Comparison of ENCODE assay signal across 8 mouse cellular contexts in the genomic region with DNA sequence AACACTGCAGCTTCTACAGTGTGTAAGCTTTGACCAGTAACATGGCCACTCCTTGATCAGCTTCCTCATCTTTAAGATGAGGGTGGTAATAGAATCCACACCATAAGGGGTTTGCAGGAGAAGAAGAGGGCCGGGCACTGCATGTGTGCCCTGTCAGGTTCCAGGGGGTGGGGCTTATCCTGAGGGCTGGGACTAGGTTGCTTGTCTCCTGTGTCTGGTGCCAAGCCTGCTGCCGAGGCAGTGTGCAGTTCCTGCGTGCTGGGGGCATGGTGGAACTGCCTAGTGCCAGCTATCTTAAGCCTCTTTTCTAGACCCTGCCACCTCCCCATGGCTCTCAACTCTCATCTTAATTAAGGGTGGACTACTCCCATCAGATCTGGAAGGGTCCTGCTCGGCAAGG. TPM values are rescaled to one million over a fixed set of nuclear protein-coding genes. Genes with fewer than 3 reads are reported as not detected.
DNase-seq lines count a peak whose midpoint lies in the region; ATAC-seq and TF ChIP-seq lines count a peak whose summit lies in the region.

No protein-coding gene starts in this region.

- peaks cover 15% of the 10 kb centered on the region for H3K4me1 ChIP-seq in hindbrain, postnatal 0 days (ENCODE audit: insufficient read depth, low read length)
- peaks cover 31% of the 10 kb centered on the region for H3K4me1 ChIP-seq in liver, embryonic 16.5 days (ENCODE audit: control insufficient read depth, low read depth, low read length)
- H3K4me1 ChIP-seq in stomach, embryonic 16.5 days (ENCODE audit: control insufficient read depth, insufficient read depth, low read length) = peaks cover 8% of the 10 kb centered on the region

- no peak overlapping the region for H3K4me2 ChIP-seq in hindbrain, postnatal 0 days (ENCODE audit: low read depth, low read length)
- peak overlapping the region; percentile 91 for H3K4me2 ChIP-seq in liver, embryonic 16.5 days (ENCODE audit: low read depth, low read length)
- peak overlapping the region; percentile 56; the same call in 1 of the 2 replicates for H3K4me2 ChIP-seq in stomach, embryonic 16.5 days (ENCODE audit: low read depth, low read length)

- intact Hi-C loops in gastrocnemius, adult 2 months (cut with DNase I) = no loop called here

- no peak for TF ChIP-seq CTCF in gastrocnemius, adult 2 months (IDR thresholded peaks at IDR 0.05)
- no peak for TF ChIP-seq CTCF in hindbrain, postnatal 0 days (IDR thresholded peaks at IDR 0.05; ENCODE audit: low read depth)

- WGBS in hindbrain, postnatal 0 days = 26% methylated on average over 4 of the region's 4 CpGs
- 6% methylated on average over 4 of the region's 4 CpGs for WGBS in liver, embryonic 16.5 days (ENCODE audit: insufficient replicate concordance)
- 35% methylated on average over 4 of the region's 4 CpGs for WGBS in stomach, embryonic 16.5 days

- no peaks in the 10 kb centered on the region for H3K27me3 ChIP-seq in hindbrain, postnatal 0 days (ENCODE audit: insufficient read depth, low read length)
- H3K27me3 ChIP-seq in liver, embryonic 16.5 days (ENCODE audit: control insufficient read depth, insufficient read depth, low read depth, low read length) = no peaks in the 10 kb centered on the region
- no peaks in the 10 kb centered on the region for H3K27me3 ChIP-seq in stomach, embryonic 16.5 days (ENCODE audit: control insufficient read depth, insufficient read depth, low read length)

- peak overlapping the region; percentile 26; the same call in 1 of the 2 replicates for H3K4me3 ChIP-seq in gastrocnemius, adult 2 months
- no peak overlapping the region for H3K4me3 ChIP-seq in hindbrain, postnatal 0 days (ENCODE audit: low read length)
- H3K4me3 ChIP-seq in liver, embryonic 16.5 days (ENCODE audit: low read depth, low read length) = peak overlapping the region; percentile 64
- no peak overlapping the region for H3K4me3 ChIP-seq in stomach, embryonic 16.5 days (replicated peaks; ENCODE audit: low read length)

- peak; percentile 46; the same call in 1 of the 2 replicates for ATAC-seq in hindbrain, postnatal 0 days
- peak; percentile 72 for ATAC-seq in liver, embryonic 16.5 days (ENCODE audit: low read depth)
- no peak; the same call in 1 of the 2 replicates for ATAC-seq in stomach, embryonic 16.5 days (ENCODE audit: insufficient read depth, low FRiP score)

- no peaks in the 10 kb centered on the region for H3K36me3 ChIP-seq in hindbrain, postnatal 0 days (ENCODE audit: insufficient read depth, low read length)
- peaks cover 11% of the 10 kb centered on the region for H3K36me3 ChIP-seq in liver, embryonic 16.5 days (ENCODE audit: control insufficient read depth, insufficient read depth)
- no peaks in the 10 kb centered on the region for H3K36me3 ChIP-seq in stomach, embryonic 16.5 days (ENCODE audit: control insufficient read depth, insufficient read depth, low read length)

- H3K9me3 ChIP-seq in hindbrain, postnatal 0 days (ENCODE audit: low read length) = no peaks in the 10 kb centered on the region
- no peaks in the 10 kb centered on the region for H3K9me3 ChIP-seq in liver, embryonic 16.5 days (replicated peaks; ENCODE audit: control insufficient read depth, low read length)
- no peaks in the 10 kb centered on the region for H3K9me3 ChIP-seq in stomach, embryonic 16.5 days (replicated peaks; ENCODE audit: control insufficient read depth, low read length)

- no peak overlapping the region for H3K9ac ChIP-seq in hindbrain, postnatal 0 days (replicated peaks; ENCODE audit: low read length)
- H3K9ac ChIP-seq in liver, embryonic 16.5 days (ENCODE audit: low read depth, low read length) = 0 out of 2 replicates have a peak overlapping the region, but pooled peaks have one; percentile 3
- no peak overlapping the region for H3K9ac ChIP-seq in stomach, embryonic 16.5 days (ENCODE audit: low read length)

- H3K27ac ChIP-seq in gastrocnemius, adult 2 months = no peak overlapping the region
- H3K27ac ChIP-seq in hindbrain, postnatal 0 days = no peak overlapping the region
- no peak overlapping the region; the same call in 1 of the 2 replicates for H3K27ac ChIP-seq in liver, embryonic 16.5 days (ENCODE audit: low read length)
- H3K27ac ChIP-seq in stomach, embryonic 16.5 days (ENCODE audit: low read length) = no peak overlapping the region

- DNase-seq in gastrocnemius, adult 2 months = peak; percentile 28
- DNase-seq in gastrocnemius, postnatal 10 days = no peak
- DNase-seq in CD4-positive helper T cell, adult 2 months (ENCODE audit: low read depth, low spot score) = peak; percentile 33
- peak; percentile 81 for DNase-seq in cerebellum, adult 11-12 months
- DNase-seq in hindbrain, postnatal 0 days (ENCODE audit: low spot score) = peak; percentile 28
- no peak for DNase-seq in embryo, embryonic 11 days

RNA-seq across cellular contexts. Expression of gene Slc2a9, which starts 23.9 kb away (rescaled TPM):
- under 1 TPM; 0.20 to 0.25 TPM for total RNA-seq in gastrocnemius, adult 2 months (2021)
- 1 to 10 TPM; 1.2 to 1.5 TPM for total RNA-seq in gastrocnemius, postnatal 10 days (2021)
- total RNA-seq in hindbrain, postnatal 0 days (2014; rRNA removed) = 0.86 and 1.7 TPM in 2 replicates
- polyA plus RNA-seq in hindbrain, postnatal 0 days (2015; fragmentation: Nextera tagmentation; extraction: Ambion mirVana) = 0.52 and 1.0 TPM in 2 replicates
- polyA plus RNA-seq in liver, embryonic 16.5 days (2015; fragmentation: Nextera tagmentation; extraction: Ambion mirVana) = 3.6 and 4.0 TPM in 2 replicates
- polyA plus RNA-seq in stomach, embryonic 16.5 days (2015; fragmentation: Nextera tagmentation; extraction: Ambion mirVana) = 0.77 and 1.4 TPM in 2 replicates

Comparison
In these comparisons a context has a peak if more than half of its experiments do, and no peak if none do; other contexts are left out.
1. DNase-seq: peak in gastrocnemius, adult 2 months (single experiment), CD4-positive helper T cell, adult 2 months (single experiment), cerebellum, adult 11-12 months (single experiment) and hindbrain, postnatal 0 days (single experiment); none in gastrocnemius, postnatal 10 days (single experiment) and embryo, embryonic 11 days (single experiment).
2. H3K4me3 ChIP-seq: peak in gastrocnemius, adult 2 months (single experiment) and liver, embryonic 16.5 days (single experiment); none in hindbrain, postnatal 0 days (single experiment) and stomach, embryonic 16.5 days (single experiment).